Mouse (Mus musculus) forebrain, embryonic 10.5 days (tissue): ENCODE data around the gene Clic5. TPM values are rescaled to one million over a fixed set of nuclear protein-coding genes. Genes with fewer than 3 reads are reported as not detected.
A peak's percentile ranks its signal among the peaks of the same experiment; 100 is the strongest.

Experiments used
- DNase-seq: peaks from one replicate; pipeline ENCODE4 v3.0.0-alpha.2; 2017; ENCODE audit warnings: low spot score; ENCODE audit errors: extremely low spot score
- H3K27ac ChIP-seq: fragments of 300-500 bp; sonication (generic); 2 replicates; pipeline ENCODE4 v1.5.1; 2016; ENCODE audit warnings: mild to moderate bottlenecking
- H3K27me3 ChIP-seq: fragments of 300-500 bp; sonication (generic); 2 replicates; pipeline ENCODE4 v1.6.1; 2016; ENCODE audit warnings: mild to moderate bottlenecking; ENCODE audit not compliant: poor library complexity, severe bottlenecking
- H3K36me3 ChIP-seq: fragments of 300-500 bp; sonication (generic); replicated peaks from 2 replicates; pipeline ENCODE4 v1.6.1; 2016; ENCODE audit warnings: mild to moderate bottlenecking, moderate library complexity
- H3K4me1 ChIP-seq: fragments of 300-500 bp; sonication (generic); 2 replicates; pipeline ENCODE4 v1.6.1; 2016
- H3K4me3 ChIP-seq: fragments of 300-500 bp; sonication (generic); 2 replicates; pipeline ENCODE4 v1.5.1; 2016; ENCODE audit warnings: mild to moderate bottlenecking, moderate library complexity
- H3K9me3 ChIP-seq: fragments of 300-500 bp; sonication (generic); 2 replicates; pipeline ENCODE4 v1.6.1; 2016; ENCODE audit warnings: mild to moderate bottlenecking, moderate library complexity
- WGBS: fragments of 180-500 bp; shearing (Covaris S2); methylation state at CpG from one replicate; pipeline ENCODE4 v1.1.7; 2016; 5-methylcytosine and 5-hydroxymethylcytosine counted together
- polyA plus RNA-seq: library from polyadenylated mRNA; unstranded; fragments of >200 nt; fragmentation: Nextera tagmentation; extraction: Ambion mirVana; gene quantifications from 2 replicates; pipeline ENCODE4 v1.2.1, GENCODE M21; 2016

Clic5 gene
- polyA plus RNA-seq, 1 experiment from 2014 or later: 0.12 TPM

GRCm38 (mm10) chr17:44249544-44249943 is 61.2 kb downstream of the Clic5 start:
- H3K27ac ChIP-seq: no peak overlapping the region
- peaks cover 10% of the 10 kb centered on the region for H3K9me3 ChIP-seq
- peaks cover 6% of the 10 kb centered on the region for H3K4me1 ChIP-seq
- H3K4me3 ChIP-seq: no peak overlapping the region
- WGBS: 80% methylated on average over 4 of the region's 4 CpGs
- no peak for DNase-seq
- H3K27me3 ChIP-seq: peaks cover 17% of the 10 kb centered on the region
- no peaks in the 10 kb centered on the region for H3K36me3 ChIP-seq

- H3K4me1 ChIP-seq: no peaks in the 10 kb centered on the region
- no peak for DNase-seq
- peaks cover 21% of the 10 kb centered on the region; the same call in 1 of the 2 replicates for H3K27me3 ChIP-seq
- WGBS: 72% methylated on average over 3 of the region's 3 CpGs
- no peaks in the 10 kb centered on the region for H3K36me3 ChIP-seq
- no peak overlapping the region for H3K4me3 ChIP-seq
- no peak overlapping the region for H3K27ac ChIP-seq
- H3K9me3 ChIP-seq: peaks cover 10% of the 10 kb centered on the region
Observed at GRCm38 (mm10) chr17:44252653-44253052, 64.3 kb downstream of the Clic5 start.

- Histone ChIP-seq H3K27ac (no peak overlapping the region), H3K9me3 (peaks cover 10% of the 10 kb centered on the region), H3K4me1 (no peaks in the 10 kb centered on the region), H3K36me3 (no peaks in the 10 kb centered on the region), H3K27me3 (peaks cover 41% of the 10 kb centered on the region), H3K4me3 (no peak overlapping the region)
- 69% methylated on average over 8 of the region's 8 CpGs for WGBS
- no peak for DNase-seq
Observed at GRCm38 (mm10) chr17:44254698-44255097, 66.3 kb downstream of the Clic5 start.

- 10% methylated on average over 6 of the region's 6 CpGs for WGBS
- Histone ChIP-seq H3K9me3 (no peaks in the 10 kb centered on the region), H3K4me3 (no peak overlapping the region), H3K27me3 (peaks cover 58% of the 10 kb centered on the region), H3K36me3 (no peaks in the 10 kb centered on the region), H3K4me1 (no peaks in the 10 kb centered on the region), H3K27ac (no peak overlapping the region)
- peak; percentile 74 for DNase-seq
Observed at GRCm38 (mm10) chr17:44256583-44256982, 68.2 kb downstream of the Clic5 start.

- no peaks in the 10 kb centered on the region for H3K36me3 ChIP-seq
- no peaks in the 10 kb centered on the region for H3K9me3 ChIP-seq
- no peak overlapping the region for H3K4me3 ChIP-seq
- DNase-seq: no peak
- peaks cover 71% of the 10 kb centered on the region for H3K27me3 ChIP-seq
- 39% methylated on average over 6 of the region's 6 CpGs for WGBS
- no peaks in the 10 kb centered on the region; the same call in 1 of the 2 replicates for H3K4me1 ChIP-seq
- no peak overlapping the region for H3K27ac ChIP-seq
Observed at GRCm38 (mm10) chr17:44259245-44259644, 70.9 kb downstream of the Clic5 start.

GRCm38 (mm10) chr17:44261594-44262202 is 73.3 kb downstream of the Clic5 start:
- Histone ChIP-seq H3K4me1 (no peaks in the 10 kb centered on the region; the same call in 1 of the 2 replicates), H3K9me3 (no peaks in the 10 kb centered on the region), H3K4me3 (no peak overlapping the region; the same call in 1 of the 2 replicates), H3K36me3 (no peaks in the 10 kb centered on the region), H3K27me3 (peaks cover 59% of the 10 kb centered on the region), H3K27ac (no peak overlapping the region)
- peak; percentile 75 for DNase-seq
- WGBS: 44% methylated on average over 9 of the region's 15 CpGs

- no peaks in the 10 kb centered on the region for H3K27me3 ChIP-seq
- WGBS: 90% methylated on average over 7 of the region's 7 CpGs
- DNase-seq: no peak
Observed at GRCm38 (mm10) chr17:44270043-44270442, 81.7 kb downstream of the Clic5 start.

GRCm38 (mm10) chr17:44271426-44271825 is 83.0 kb downstream of the Clic5 start:
- Histone ChIP-seq H3K4me1 (no peaks in the 10 kb centered on the region), H3K36me3 (no peaks in the 10 kb centered on the region), H3K27me3 (no peaks in the 10 kb centered on the region), H3K9me3 (no peaks in the 10 kb centered on the region), H3K4me3 (no peak overlapping the region), H3K27ac (no peak overlapping the region)
- DNase-seq: no peak
- 89% methylated on average over 3 of the region's 3 CpGs for WGBS

More at GRCm38 (mm10) chr17:44270043-44270442, 81.7 kb downstream of the Clic5 start:
- no peak overlapping the region for H3K4me3 ChIP-seq
- H3K27ac ChIP-seq: no peak overlapping the region
- no peaks in the 10 kb centered on the region for H3K4me1 ChIP-seq
- no peaks in the 10 kb centered on the region for H3K9me3 ChIP-seq
- H3K36me3 ChIP-seq: no peaks in the 10 kb centered on the region

GRCm38 (mm10) chr17:44274804-44275203 is 86.4 kb downstream of the Clic5 start:
- no peaks in the 10 kb centered on the region for H3K4me1 ChIP-seq
- no peak overlapping the region for H3K27ac ChIP-seq
- H3K36me3 ChIP-seq: no peaks in the 10 kb centered on the region
- no peak for DNase-seq
- H3K9me3 ChIP-seq: no peaks in the 10 kb centered on the region
- H3K27me3 ChIP-seq: no peaks in the 10 kb centered on the region
- H3K4me3 ChIP-seq: no peak overlapping the region

- Histone ChIP-seq H3K9me3 (no peaks in the 10 kb centered on the region), H3K4me3 (no peak overlapping the region), H3K36me3 (no peaks in the 10 kb centered on the region), H3K4me1 (no peaks in the 10 kb centered on the region), H3K27me3 (no peaks in the 10 kb centered on the region), H3K27ac (no peak overlapping the region)
- 96% methylated on average over 1 of the region's 1 CpGs for WGBS
- DNase-seq: no peak
Observed at GRCm38 (mm10) chr17:44288320-44288719, 99.9 kb downstream of the Clic5 start.

GRCm38 (mm10) chr17:44297221-44297620 is 108.8 kb downstream of the Clic5 start:
- WGBS: 79% methylated on average over 1 of the region's 1 CpGs
- no peak for DNase-seq
- no peak overlapping the region for H3K4me3 ChIP-seq

GRCm38 (mm10) chr17:44300236-44300635 is 111.9 kb downstream of the Clic5 start:
- Histone ChIP-seq H3K27me3 (no peaks in the 10 kb centered on the region), H3K9me3 (no peaks in the 10 kb centered on the region), H3K27ac (peak overlapping the region; percentile 17; the same call in 1 of the 2 replicates), H3K4me3 (no peak overlapping the region), H3K4me1 (peaks cover 19% of the 10 kb centered on the region), H3K36me3 (no peaks in the 10 kb centered on the region)
- 45% methylated on average over 5 of the region's 5 CpGs for WGBS
- no peak for DNase-seq

More at GRCm38 (mm10) chr17:44297221-44297620, 108.8 kb downstream of the Clic5 start:
- Histone ChIP-seq H3K27me3 (no peaks in the 10 kb centered on the region), H3K9me3 (no peaks in the 10 kb centered on the region), H3K36me3 (no peaks in the 10 kb centered on the region), H3K4me1 (peaks cover 19% of the 10 kb centered on the region), H3K27ac (no peak overlapping the region)

GRCm38 (mm10) chr17:44300723-44301122 is 112.3 kb downstream of the Clic5 start:
- Histone ChIP-seq H3K27ac (peak overlapping the region; percentile 56; the same call in 1 of the 2 replicates), H3K36me3 (no peaks in the 10 kb centered on the region), H3K4me3 (no peak overlapping the region), H3K9me3 (no peaks in the 10 kb centered on the region), H3K27me3 (no peaks in the 10 kb centered on the region), H3K4me1 (peaks cover 19% of the 10 kb centered on the region)
- WGBS: 69% methylated on average over 4 of the region's 4 CpGs
- DNase-seq: no peak
